Mouse (Mus musculus): Measurements from ENCODE around the gene Tmem214. TPM values are rescaled to one million over a fixed set of nuclear protein-coding genes. Genes with fewer than 3 reads are reported as not detected.
A peak's percentile ranks its signal among the peaks of the same experiment; 100 is the strongest.

The Tmem214 gene
- polyA plus RNA-seq, 1 experiment from 2014 or later = 68.0 TPM

GRCm38 (mm10) chr5:30915974-30916433 lies 48.2 kb downstream of the Tmem214 start:
- ATAC-seq (ENCODE audit: extremely low read depth, insufficient number of reproducible peaks, low FRiP score, low TSS enrichment) = peak; percentile 58; the same call in 1 of the 2 replicates
- H3K27ac ChIP-seq (replicated peaks) = peak overlapping the region; percentile 96
- WGBS = 2% methylated on average over 7 of the region's 7 CpGs
- no peaks in the 10 kb centered on the region for H3K27me3 ChIP-seq (replicated peaks)
- H3K36me3 ChIP-seq = peaks cover 44% of the 10 kb centered on the region
- H3K4me2 ChIP-seq = peak overlapping the region; percentile 79
- H3K9ac ChIP-seq = peak overlapping the region; percentile 83
- no peaks in the 10 kb centered on the region for H3K9me3 ChIP-seq
- H3K4me1 ChIP-seq = peaks cover 79% of the 10 kb centered on the region
- peak overlapping the region; percentile 59 for H3K4me3 ChIP-seq

GRCm38 (mm10) chr5:30916841-30917240 lies 49.0 kb downstream of the Tmem214 start:
- Histone ChIP-seq H3K27me3 (replicated peaks) (no peaks in the 10 kb centered on the region), H3K4me1 (peaks cover 76% of the 10 kb centered on the region), H3K36me3 (peaks cover 46% of the 10 kb centered on the region), H3K9me3 (no peaks in the 10 kb centered on the region), H3K4me2 (peak overlapping the region; percentile 79), H3K9ac (0 out of 2 replicates have a peak overlapping the region, but pooled peaks have one; percentile 3), H3K27ac (replicated peaks) (peak overlapping the region; percentile 96), H3K4me3 (no peak overlapping the region)
- no peak for ATAC-seq (ENCODE audit: extremely low read depth, insufficient number of reproducible peaks, low FRiP score, low TSS enrichment)
- WGBS = 91% methylated on average over 9 of the region's 9 CpGs

- Histone ChIP-seq H3K9ac (peak overlapping the region; percentile 41), H3K36me3 (peaks cover 46% of the 10 kb centered on the region), H3K4me3 (no peak overlapping the region), H3K27ac (replicated peaks) (no peak overlapping the region), H3K9me3 (no peaks in the 10 kb centered on the region), H3K4me2 (no peak overlapping the region), H3K27me3 (replicated peaks) (no peaks in the 10 kb centered on the region), H3K4me1 (peaks cover 76% of the 10 kb centered on the region)
- no peak for ATAC-seq (ENCODE audit: extremely low read depth, insufficient number of reproducible peaks, low FRiP score, low TSS enrichment)
- 81% methylated on average over 11 of the region's 11 CpGs for whole genome bisulfite sequencing
Observed at GRCm38 (mm10) chr5:30917348-30917747, 49.5 kb downstream of the Tmem214 start.

GRCm38 (mm10) chr5:30917891-30918670 lies 50.3 kb downstream of the Tmem214 start:
- WGBS = 86% methylated on average over 31 of the region's 31 CpGs
- Histone ChIP-seq H3K9ac (peak overlapping the region; percentile 41; the same call in 1 of the 2 replicates), H3K27ac (replicated peaks) (no peak overlapping the region), H3K4me3 (no peak overlapping the region), H3K36me3 (peaks cover 46% of the 10 kb centered on the region), H3K4me2 (no peak overlapping the region), H3K4me1 (peaks cover 76% of the 10 kb centered on the region), H3K9me3 (no peaks in the 10 kb centered on the region), H3K27me3 (replicated peaks) (no peaks in the 10 kb centered on the region)
- no peak for ATAC-seq (ENCODE audit: extremely low read depth, insufficient number of reproducible peaks, low FRiP score, low TSS enrichment)

- H3K4me2 ChIP-seq = no peak overlapping the region
- H3K36me3 ChIP-seq = peaks cover 46% of the 10 kb centered on the region
- H3K9me3 ChIP-seq = no peaks in the 10 kb centered on the region
- 79% methylated on average over 8 of the region's 8 CpGs for WGBS
- no peaks in the 10 kb centered on the region for H3K27me3 ChIP-seq (replicated peaks)
- ATAC-seq (ENCODE audit: extremely low read depth, insufficient number of reproducible peaks, low FRiP score, low TSS enrichment) = no peak
- no peak overlapping the region for H3K27ac ChIP-seq (replicated peaks)
- peaks cover 73% of the 10 kb centered on the region for H3K4me1 ChIP-seq
- H3K4me3 ChIP-seq = no peak overlapping the region
- H3K9ac ChIP-seq = 0 out of 2 replicates have a peak overlapping the region, but pooled peaks have one; percentile 14
Observed at GRCm38 (mm10) chr5:30918691-30919090, 50.9 kb downstream of the Tmem214 start.

- H3K4me2 ChIP-seq = peak overlapping the region; percentile 79; the same call in 1 of the 2 replicates
Observed at GRCm38 (mm10) chr5:30919831-30920614, 52.2 kb downstream of the Tmem214 start.

GRCm38 (mm10) chr5:30920621-30921020 lies 52.8 kb downstream of the Tmem214 start:
- peaks cover 54% of the 10 kb centered on the region for H3K4me1 ChIP-seq
- ATAC-seq (ENCODE audit: extremely low read depth, insufficient number of reproducible peaks, low FRiP score, low TSS enrichment) = no peak

More at GRCm38 (mm10) chr5:30919831-30920614, 52.2 kb downstream of the Tmem214 start:
- WGBS = 67% methylated on average over 11 of the region's 11 CpGs
- Histone ChIP-seq H3K36me3 (peaks cover 46% of the 10 kb centered on the region), H3K9me3 (no peaks in the 10 kb centered on the region), H3K27ac (replicated peaks) (no peak overlapping the region), H3K27me3 (replicated peaks) (no peaks in the 10 kb centered on the region; the same call in 1 of the 2 replicates), H3K4me1 (peaks cover 60% of the 10 kb centered on the region), H3K9ac (peak overlapping the region; percentile 15; the same call in 1 of the 2 replicates), H3K4me3 (no peak overlapping the region)
- no peak for ATAC-seq (ENCODE audit: extremely low read depth, insufficient number of reproducible peaks, low FRiP score, low TSS enrichment)

GRCm38 (mm10) chr5:30921256-30922033 lies 53.6 kb downstream of the Tmem214 start, which contains the start of gene Khk:
Gene Khk (plus strand): TSS chr5:30921431.
- Histone ChIP-seq H3K4me1 (peaks cover 46% of the 10 kb centered on the region), H3K4me2 (peak within 1 kb of the TSS; percentile 79), H3K9me3 (no peaks in the 10 kb centered on the region), H3K27ac (replicated peaks) (peak within 1 kb of the TSS; percentile 81), H3K27me3 (replicated peaks) (peaks cover 2% of the 10 kb centered on the region; the same call in 1 of the 2 replicates), H3K36me3 (peaks cover 46% of the 10 kb centered on the region), H3K4me3 (peak within 1 kb of the TSS; percentile 64), H3K9ac (peak within 1 kb of the TSS; percentile 81)
- under 1% methylated on average over 39 of the region's 40 CpGs for WGBS
- peak; percentile 72 for ATAC-seq (ENCODE audit: extremely low read depth, insufficient number of reproducible peaks, low FRiP score, low TSS enrichment)

More at GRCm38 (mm10) chr5:30920621-30921020, 52.8 kb downstream of the Tmem214 start:
- peaks cover 2% of the 10 kb centered on the region; the same call in 1 of the 2 replicates for H3K27me3 ChIP-seq (replicated peaks)
- peaks cover 46% of the 10 kb centered on the region for H3K36me3 ChIP-seq
- peak overlapping the region; percentile 61; the same call in 1 of the 2 replicates for H3K9ac ChIP-seq
- WGBS = 61% methylated on average over 19 of the region's 19 CpGs
- no peaks in the 10 kb centered on the region for H3K9me3 ChIP-seq
- peak overlapping the region; percentile 79 for H3K4me2 ChIP-seq
- H3K27ac ChIP-seq (replicated peaks) = no peak overlapping the region
- 0 out of 2 replicates have a peak overlapping the region, but pooled peaks have one; percentile 64 for H3K4me3 ChIP-seq

- Histone ChIP-seq H3K36me3 (peaks cover 35% of the 10 kb centered on the region), H3K27ac (replicated peaks) (peak overlapping the region; percentile 81), H3K27me3 (replicated peaks) (peaks cover 2% of the 10 kb centered on the region; the same call in 1 of the 2 replicates), H3K4me3 (peak overlapping the region; percentile 64), H3K9ac (peak overlapping the region; percentile 81), H3K4me1 (peaks cover 35% of the 10 kb centered on the region), H3K4me2 (peak overlapping the region; percentile 79), H3K9me3 (no peaks in the 10 kb centered on the region)
- 44% methylated on average over 10 of the region's 10 CpGs for WGBS
- no peak for ATAC-seq (ENCODE audit: extremely low read depth, insufficient number of reproducible peaks, low FRiP score, low TSS enrichment)
Observed at GRCm38 (mm10) chr5:30922581-30923041, 54.8 kb downstream of the Tmem214 start.

- no peak for ATAC-seq (ENCODE audit: extremely low read depth, insufficient number of reproducible peaks, low FRiP score, low TSS enrichment)
- no peak overlapping the region for H3K27ac ChIP-seq (replicated peaks)
Observed at GRCm38 (mm10) chr5:30923119-30923518, 55.3 kb downstream of the Tmem214 start.

More at GRCm38 (mm10) chr5:30923119-30923518, 55.3 kb downstream of the Tmem214 start:
- Histone ChIP-seq H3K4me3 (peak overlapping the region; percentile 64; the same call in 1 of the 2 replicates), H3K4me1 (peaks cover 36% of the 10 kb centered on the region), H3K4me2 (peak overlapping the region; percentile 79), H3K9ac (peak overlapping the region; percentile 81; the same call in 1 of the 2 replicates), H3K9me3 (no peaks in the 10 kb centered on the region), H3K36me3 (peaks cover 30% of the 10 kb centered on the region), H3K27me3 (replicated peaks) (peaks cover 2% of the 10 kb centered on the region; the same call in 1 of the 2 replicates)
- 74% methylated on average over 6 of the region's 6 CpGs for WGBS
